Mouse (Mus musculus): Measurements from ENCODE around the gene Nosip.
A peak's percentile ranks its signal among the peaks of the same experiment; 100 is the strongest.
"Not testable (repeated sequence)": the region's sequence is repeated elsewhere in the genome, so short reads cannot be mapped to it uniquely, and the experiment has no call there.

Gene Nosip

GRCm38 (mm10) chr7:45111940-45112339 lies 49.7 kb downstream of the Nosip start:
- no peak for DNase-seq (ENCODE audit: extremely low spot score, low read depth, low spot score)

- no peak for DNase-seq (ENCODE audit: extremely low spot score, low read depth, low spot score)
These were observed 50.3 kb downstream of the Nosip start for GRCm38 (mm10) chr7:45112529-45112928.

- DNase-seq (ENCODE audit: extremely low spot score, low read depth, low spot score) = no peak
These were observed 51.2 kb downstream of the Nosip start for GRCm38 (mm10) chr7:45113476-45113875.

GRCm38 (mm10) chr7:45117566-45117965 lies 55.3 kb downstream of the Nosip start:
- no peak for DNase-seq (ENCODE audit: extremely low spot score, low read depth, low spot score)

GRCm38 (mm10) chr7:45118336-45118735 lies 56.1 kb downstream of the Nosip start:
- no peak for DNase-seq (ENCODE audit: extremely low spot score, low read depth, low spot score)

- no peak for DNase-seq (ENCODE audit: extremely low spot score, low read depth, low spot score)
These were observed 57.8 kb downstream of the Nosip start for GRCm38 (mm10) chr7:45119780-45120709.

- no peak for DNase-seq (ENCODE audit: extremely low spot score, low read depth, low spot score)
These were observed 59.2 kb downstream of the Nosip start for GRCm38 (mm10) chr7:45121404-45121803.

GRCm38 (mm10) chr7:45121966-45122365 lies 59.7 kb downstream of the Nosip start:
- DNase-seq (ENCODE audit: extremely low spot score, low read depth, low spot score) = no peak

- DNase-seq (ENCODE audit: extremely low spot score, low read depth, low spot score) = no peak
These were observed 60.4 kb downstream of the Nosip start for GRCm38 (mm10) chr7:45122561-45123185.

GRCm38 (mm10) chr7:45123186-45123570 lies 60.9 kb downstream of the Nosip start:
- DNase-seq (ENCODE audit: extremely low spot score, low read depth, low spot score) = no peak

GRCm38 (mm10) chr7:45124224-45125143 lies 62.3 kb downstream of the Nosip start, which contains the start of gene Rps11:
Gene Rps11 (minus strand): TSS chr7:45124439.
- peak; percentile 99 for DNase-seq (ENCODE audit: extremely low spot score, low read depth, low spot score)

- peak; percentile 62 for DNase-seq (ENCODE audit: extremely low spot score, low read depth, low spot score)
These were observed 62.9 kb downstream of the Nosip start for GRCm38 (mm10) chr7:45125144-45125600.

GRCm38 (mm10) chr7:45125649-45126048 lies 63.4 kb downstream of the Nosip start:
- not testable (repeated sequence) for DNase-seq (ENCODE audit: extremely low spot score, low read depth, low spot score)

- no peak for DNase-seq (ENCODE audit: extremely low spot score, low read depth, low spot score)
These were observed 64.1 kb downstream of the Nosip start for GRCm38 (mm10) chr7:45126147-45126843.

- no peak for DNase-seq (ENCODE audit: extremely low spot score, low read depth, low spot score)
These were observed 64.8 kb downstream of the Nosip start for GRCm38 (mm10) chr7:45126844-45127699.
